Mouse (Mus musculus): ENCODE measurements around the gene Pcyox1.
"Not testable (repeated sequence)": the region's sequence is repeated elsewhere in the genome, so short reads cannot be mapped to it uniquely, and the experiment has no call there.

Pcyox1 gene

DNA sequence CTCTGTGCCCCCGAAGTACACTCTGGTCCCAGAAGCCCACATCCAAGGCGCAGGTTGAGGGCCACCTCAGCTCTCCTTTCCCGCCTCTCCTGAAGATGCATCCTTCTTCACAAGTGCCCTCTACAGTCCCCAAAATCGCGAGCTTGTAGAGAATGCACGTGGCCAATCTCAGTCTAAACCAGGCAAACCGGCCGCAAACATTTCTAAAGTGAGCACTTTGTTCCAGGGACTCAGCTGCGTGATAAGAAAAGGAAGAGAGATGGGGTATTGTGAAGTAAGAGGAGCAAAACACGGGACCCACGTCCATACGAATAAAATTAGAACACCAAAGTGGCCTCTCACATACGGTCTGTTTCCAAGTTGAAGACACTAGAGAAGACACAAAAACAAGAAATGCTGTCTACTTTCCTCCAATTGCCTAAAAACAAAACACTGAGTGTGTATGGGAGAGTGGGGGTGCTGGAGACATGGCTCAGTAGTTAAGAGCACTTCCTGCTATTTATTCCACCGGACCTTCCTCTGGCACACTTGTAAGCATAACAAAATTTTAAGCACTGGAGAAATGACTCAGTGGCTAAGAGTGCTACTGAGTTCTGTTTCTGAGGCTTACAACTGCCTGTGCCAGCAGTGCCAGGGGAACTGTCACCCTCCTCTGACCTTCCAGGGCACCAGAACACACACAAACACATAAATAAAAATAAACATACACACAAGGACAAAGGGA, 465 bp upstream of the Pcyox1 start:
- no peak for DNase-seq

DNA sequence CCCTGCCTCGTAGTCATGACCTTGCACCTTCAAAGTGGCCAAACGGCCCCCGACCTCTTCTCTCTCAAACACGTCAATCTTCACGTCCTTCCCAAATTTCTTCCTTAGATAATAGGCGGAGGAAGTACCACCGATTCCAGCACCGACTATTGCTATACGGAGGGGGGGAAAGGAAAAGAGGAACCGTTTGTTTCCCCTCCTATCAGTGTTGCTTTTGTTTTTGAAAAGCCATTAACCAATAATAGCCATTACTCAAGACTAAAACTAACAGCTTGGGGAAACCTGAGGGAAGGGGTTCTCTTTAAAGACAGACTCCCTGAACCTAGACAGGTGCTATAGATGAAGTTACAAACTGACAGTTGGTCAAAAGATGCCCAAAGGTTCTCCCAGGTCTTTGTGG, 985 bp downstream of the Pcyox1 start:
- no peak for DNase-seq

DNA sequence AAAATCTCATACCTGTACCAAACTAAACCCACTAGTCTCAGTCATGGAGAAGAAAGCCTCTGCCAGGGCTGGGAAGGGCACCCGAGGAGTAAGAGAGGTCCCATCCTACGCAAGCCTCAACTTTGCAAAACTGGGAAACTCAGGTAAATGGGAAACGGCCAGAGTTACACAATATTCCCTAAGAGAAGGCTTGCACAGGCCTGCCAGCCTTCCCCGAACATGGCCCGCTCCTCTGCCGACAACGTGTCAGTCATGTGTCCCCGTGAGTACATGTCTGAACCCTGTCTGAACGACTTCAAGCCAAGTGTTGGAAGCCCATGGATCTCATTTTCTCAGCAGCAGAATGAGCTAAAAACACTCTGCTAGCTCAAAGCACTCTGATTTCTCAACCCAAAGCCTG, 1.9 kb downstream of the Pcyox1 start:
- no peak for DNase-seq

DNA sequence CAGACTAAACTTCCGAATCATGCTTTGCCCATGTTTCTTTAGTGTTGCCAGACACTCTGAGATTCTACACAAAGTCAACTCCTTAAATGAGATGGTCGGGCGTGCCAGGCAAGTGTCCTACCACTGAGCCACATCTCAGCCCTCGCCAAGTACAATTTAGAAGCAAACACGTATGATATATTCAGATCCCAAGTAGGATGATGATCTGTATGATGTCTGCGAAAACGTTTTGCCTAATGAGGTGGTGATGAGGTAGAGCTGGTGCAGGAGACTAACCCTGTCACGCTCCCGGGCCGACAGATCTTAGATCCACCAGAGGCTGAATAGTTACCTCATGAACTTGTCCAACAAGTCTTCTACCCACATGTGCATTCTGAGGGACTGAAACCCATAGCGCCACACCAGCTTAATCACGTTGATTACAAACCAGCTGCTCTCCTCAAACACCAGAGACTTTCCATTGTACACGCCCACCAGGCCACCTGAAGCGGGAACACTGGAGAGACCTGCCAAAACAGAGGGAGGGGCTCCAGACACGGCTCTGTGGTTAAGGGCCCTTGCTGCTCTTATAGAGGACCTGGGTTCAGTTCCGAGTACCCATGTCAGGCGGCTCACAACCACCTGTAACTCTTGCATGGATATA, 2.8 kb downstream of the Pcyox1 start:
- no peak for DNase-seq

DNA sequence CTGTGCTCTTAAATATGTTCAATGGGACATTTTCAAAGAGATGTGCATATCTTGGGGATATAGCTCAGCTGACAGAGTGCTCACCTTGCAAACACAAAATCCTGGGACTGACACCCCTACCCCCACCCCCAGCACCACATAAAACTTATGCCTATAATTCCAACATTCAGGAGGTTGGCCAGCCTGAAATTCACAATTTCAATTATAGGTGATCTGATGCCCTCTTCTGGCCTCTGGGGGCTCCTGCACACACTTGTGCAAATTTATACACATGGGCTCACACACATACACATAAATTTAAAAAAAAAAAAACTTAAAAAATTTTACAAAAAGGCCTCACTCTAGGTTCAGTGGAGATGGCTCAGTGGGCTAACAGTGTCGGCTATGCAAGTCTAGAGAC, 3.8 kb downstream of the Pcyox1 start:
- DNase-seq, result no peak

DNA sequence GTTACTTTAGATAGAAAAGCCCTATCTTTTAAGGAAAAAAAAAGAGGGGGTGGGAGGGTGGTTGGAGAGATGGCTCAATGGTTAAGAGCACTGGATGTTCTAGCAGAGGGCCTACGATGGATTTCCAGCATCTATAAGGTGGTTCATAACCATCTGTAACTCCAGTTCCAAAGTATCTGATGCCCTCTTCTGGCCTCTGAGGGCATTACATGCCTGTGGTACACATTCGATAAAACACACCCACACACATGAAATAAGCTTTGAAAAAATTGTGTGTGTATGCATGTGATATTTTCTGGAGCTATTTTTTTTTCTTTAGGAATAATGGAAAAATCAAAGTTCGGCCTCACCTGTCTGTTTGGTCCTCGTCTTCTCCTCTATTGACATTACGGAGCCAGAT, 5.6 kb downstream of the Pcyox1 start:
- DNase-seq, result no peak

DNA sequence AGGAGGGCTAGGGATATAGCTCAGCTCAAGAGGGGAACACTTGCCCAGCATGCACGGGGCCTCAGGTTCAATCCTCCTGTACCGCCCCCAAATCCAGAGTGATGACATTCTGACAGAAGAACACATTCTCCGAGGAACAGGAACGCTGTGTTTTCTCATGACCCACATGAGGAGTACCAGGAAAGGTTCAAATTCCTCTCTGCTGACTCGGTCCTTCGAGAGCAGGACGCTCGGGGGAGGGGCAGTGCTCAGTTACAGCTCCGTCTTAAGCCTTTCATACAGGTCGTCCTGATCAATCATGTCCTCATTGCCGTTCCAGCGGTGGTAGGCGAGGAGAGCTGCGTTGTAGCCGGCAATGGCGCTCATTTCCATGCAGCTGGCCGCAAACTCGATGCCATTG, 8.5 kb downstream of the Pcyox1 start:
- DNase-seq, result no peak

DNA sequence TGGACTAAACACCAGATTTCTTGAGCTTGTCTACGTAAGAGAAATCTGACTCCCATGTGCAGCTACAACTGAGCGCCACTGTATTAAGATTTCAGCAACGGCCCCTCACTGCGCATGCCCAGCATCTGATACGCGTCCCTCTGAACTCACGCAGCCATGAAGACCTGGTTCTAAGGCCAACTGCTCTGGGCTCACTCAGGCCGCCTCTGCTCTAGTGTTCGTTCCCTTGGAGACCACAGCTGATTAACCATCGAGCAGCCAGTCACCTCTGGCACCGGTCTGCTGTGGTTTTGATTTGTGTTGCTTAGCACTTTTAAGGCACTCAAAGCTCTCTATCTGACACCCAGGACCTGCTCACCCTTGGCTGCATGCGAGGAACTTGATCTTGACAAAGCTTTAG, 9.6 kb downstream of the Pcyox1 start:
- no peak for DNase-seq

DNA sequence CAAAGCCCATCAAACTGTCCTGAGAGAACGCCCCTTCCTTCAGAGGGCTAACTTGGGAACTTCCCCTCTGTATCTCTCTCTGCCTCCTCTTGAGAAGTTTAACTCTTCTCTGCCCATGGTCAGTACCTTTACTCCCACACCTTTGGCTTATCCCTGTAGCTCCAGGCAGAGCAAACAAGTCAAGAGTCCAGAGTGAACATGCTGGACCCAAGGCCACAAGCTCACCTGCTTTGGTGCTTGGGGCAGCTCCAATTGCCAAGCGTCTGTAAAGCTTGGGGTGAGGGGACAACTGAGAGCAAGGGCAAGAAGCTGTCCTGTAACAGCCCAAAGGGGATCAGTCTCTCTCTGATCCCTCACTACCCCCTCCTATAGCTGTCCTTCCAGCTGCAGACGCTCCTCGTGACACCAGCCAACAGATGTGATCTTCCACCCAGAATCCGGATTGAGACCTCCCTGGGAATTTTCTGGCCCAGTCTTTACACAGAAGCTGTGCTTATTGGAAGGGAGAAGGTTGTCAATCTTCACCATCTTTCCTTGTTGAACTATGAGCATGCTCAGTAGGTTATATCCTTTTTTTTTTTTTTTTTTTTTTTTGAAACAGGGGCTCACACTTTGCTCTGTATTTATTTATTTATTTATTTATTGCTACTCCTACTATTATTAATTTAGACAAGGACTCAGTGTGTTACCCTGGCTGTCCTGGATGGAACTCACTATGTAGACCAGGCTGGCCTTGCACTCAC, 11.4 kb downstream of the Pcyox1 start:
- DNase-seq, result no peak

DNA sequence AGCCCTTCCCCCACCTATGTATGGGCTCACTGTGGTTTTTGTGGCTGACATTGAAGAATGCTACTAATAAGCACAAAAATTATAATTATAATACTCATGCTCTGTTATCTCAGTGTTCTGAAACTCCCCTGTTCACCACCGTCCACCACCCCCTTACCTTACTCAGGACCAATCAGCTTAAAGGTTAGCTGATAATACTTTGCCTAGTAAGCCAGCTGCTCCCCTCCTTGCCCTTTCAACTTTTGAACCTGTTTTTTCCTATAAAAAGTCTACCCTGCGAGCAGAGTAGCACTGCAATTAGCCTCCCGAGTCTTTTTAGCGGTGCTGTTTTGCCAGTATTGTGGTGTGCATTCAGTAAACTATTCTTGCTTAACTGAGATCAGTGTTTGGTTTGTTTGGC, 12.3 kb downstream of the Pcyox1 start:
- DNase-seq, result no peak

DNA sequence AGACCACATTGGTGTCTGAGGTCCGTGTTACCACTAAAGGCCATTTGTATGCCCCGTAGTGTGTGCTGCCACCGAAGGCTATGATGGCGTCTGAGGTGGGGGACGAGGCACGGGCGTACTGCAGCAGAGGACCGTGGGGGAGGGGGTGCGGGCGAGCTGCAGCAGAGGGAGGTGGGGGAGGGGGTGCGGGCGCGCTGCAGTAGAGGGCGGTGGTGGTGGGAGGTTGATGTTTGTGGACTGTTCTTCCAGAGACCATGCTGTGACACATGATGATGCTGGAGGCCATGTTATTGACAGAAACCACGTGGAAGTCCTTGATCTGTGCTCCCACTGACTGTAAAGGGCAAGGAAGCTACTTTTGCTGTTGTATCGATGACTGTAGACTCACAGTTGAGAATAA, 13.6 kb downstream of the Pcyox1 start:
- no peak for DNase-seq

DNA sequence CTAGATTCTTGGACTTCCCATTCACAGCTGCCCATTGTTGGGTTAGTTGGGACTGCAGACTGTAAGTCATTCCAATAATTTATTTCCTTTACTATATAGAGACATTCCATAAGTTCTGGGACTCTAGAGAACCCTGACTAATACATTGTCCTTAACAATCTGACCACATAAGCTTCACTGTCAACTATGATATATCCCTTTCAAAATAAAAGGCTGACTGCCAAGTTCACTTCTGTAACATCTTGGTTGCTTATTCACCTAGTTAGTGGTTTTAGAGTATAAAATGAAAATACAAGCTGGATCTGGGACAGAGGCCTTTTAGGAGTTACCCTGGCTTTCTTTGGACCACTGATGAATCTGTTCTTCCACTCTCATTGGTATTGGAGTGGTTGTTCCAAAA, 14.4 kb downstream of the Pcyox1 start:
- DNase-seq, result no peak

DNA sequence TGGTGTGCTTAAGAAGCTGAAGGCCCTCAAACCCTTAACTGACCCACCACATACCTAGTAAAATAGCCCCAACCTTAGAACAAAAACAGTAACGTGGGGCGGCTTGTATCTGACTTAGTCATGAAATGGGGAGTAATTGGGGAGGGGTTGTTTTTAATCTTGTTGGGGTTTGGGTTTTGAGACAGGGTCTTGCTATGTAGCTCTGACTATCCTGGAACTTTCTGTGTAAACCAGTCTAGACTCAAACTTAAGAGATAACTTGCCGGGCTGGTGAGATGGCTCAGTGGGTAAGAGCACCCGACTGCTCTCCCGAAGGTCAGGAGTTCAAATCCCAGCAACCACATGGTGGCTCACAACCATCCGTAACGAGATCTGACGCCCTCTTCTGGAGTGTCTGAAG, 16.8 kb downstream of the Pcyox1 start:
- DNase-seq, result not testable (repeated sequence)

DNA sequence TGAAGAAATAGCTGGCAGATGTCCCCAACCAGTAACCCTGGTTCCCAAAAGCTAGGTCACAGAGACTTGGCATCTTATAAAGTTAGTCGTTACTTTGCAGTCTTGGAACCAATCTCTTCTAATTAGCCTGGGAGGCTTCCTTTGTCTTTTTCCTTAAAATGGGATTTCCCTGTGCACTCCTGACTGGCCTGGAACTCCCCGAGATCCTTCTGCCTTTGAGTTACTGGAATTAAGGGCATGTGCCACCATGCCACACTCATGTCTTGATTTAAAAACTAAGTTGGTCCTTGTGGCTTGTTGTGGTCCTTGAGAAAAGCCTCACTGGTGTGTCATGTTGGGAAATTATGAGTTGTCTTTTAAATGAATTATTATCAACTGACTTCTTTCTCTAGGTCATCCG, 18.6 kb downstream of the Pcyox1 start:
- DNase-seq, result no peak

DNA sequence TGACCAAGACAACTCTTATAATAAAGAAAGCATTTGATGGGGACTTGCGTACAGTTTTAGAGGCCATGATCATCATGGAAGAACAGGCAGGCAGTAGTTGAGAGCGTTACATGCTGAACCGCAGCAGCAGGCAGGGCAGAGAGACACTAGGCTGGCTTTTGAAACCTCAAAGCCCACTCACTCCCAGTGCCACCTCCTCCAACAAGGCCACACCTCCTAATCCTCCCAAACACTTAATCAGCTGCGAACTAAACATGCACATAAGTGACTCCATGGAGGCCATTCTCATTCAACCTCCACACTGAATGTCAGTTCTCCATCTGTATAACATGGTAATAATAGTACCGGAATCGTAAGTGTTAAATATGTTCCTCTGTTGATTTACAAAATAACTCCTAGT, 23.4 kb downstream of the Pcyox1 start:
- no peak for DNase-seq

DNA sequence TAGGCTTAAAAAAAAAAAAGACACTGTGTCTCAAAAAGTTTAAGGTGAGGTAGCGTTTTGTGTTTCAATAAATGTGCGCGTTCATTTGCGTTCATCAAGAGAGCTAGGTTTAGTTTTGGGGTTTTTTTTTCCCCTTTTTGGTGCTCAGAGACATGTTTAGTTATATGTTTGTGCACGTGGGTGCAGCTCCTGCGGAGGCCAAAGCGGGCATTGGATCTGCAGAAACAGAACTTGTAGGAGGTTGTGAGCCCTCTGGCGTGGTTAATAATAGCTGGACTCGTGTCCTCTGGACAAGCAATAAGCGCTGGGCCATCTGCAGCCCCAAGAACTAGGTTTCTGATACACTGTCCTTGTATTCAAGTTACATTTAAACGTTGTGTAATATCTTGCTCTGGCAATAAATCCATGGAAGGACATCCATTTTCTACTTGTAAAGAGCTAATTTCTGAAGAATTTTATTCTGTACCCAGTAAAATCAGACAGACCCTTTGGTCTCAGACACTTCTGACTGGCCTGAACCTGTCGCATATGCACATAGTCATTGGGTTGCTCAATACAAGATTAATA, 24.9 kb downstream of the Pcyox1 start:
- no peak for DNase-seq

DNA sequence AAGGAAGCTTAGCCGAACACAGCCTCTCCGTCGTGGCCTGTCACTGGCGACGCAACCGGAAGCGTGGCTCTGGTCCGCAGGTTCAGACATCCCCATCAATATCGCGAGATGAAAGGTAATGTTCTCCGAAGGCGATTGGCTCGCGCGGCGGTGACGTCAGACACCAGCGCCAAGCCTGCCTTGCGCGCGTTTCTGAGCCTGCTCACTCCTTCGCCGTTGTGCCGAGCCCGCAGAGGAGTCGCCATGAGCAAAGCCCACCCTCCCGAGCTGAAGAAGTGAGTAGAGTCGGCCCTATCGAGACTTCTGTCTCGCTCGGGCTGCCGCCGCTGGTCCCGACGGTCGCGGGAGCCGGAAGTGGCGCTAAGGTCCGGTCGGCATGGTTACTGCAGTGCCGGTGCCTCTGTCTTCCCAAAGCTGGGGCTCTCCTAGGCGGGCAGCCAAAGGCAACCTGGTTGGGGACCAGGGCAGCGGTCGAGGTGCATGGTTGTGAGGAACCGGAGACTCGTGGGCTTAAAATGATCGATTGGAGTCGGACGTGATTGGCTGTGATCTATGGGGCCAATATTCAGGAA, 25.5 kb downstream of the Pcyox1 start:
- DNase-seq, result peak; percentile 98

DNA sequence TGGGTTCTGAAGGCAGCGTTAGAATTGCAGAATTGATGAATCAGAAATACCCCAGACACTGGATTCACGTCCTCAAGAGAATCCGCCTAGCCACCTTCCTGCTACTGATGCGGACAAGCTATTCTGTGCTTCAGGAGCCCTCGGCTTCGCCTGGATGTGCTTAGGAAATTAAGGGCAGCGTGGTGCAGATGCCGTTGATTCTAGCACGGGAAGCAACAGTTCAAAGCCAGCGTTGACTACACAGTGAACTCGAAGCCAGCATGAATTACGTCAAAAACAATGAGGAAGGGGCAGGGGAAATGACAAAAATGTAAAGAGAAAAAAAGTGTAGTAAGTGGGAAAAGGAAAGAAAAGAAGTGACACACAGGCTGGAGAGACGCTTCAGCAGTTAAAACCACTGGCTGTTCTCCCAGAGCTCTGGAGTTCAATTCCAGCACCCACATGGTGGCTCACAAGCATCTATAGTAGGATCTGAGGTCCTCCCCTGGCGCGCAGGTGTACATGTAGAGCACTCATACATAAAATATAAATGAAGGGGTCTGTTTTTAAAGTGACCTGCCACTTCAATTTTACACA, 26.1 kb downstream of the Pcyox1 start, which contains the start of gene Snrpg:
Gene Snrpg, plus strand, starts transcription at position 541 of the 576 bp plus-strand sequence.
- DNase-seq, result peak in 1 of 2 experiments; percentile 17

DNA sequence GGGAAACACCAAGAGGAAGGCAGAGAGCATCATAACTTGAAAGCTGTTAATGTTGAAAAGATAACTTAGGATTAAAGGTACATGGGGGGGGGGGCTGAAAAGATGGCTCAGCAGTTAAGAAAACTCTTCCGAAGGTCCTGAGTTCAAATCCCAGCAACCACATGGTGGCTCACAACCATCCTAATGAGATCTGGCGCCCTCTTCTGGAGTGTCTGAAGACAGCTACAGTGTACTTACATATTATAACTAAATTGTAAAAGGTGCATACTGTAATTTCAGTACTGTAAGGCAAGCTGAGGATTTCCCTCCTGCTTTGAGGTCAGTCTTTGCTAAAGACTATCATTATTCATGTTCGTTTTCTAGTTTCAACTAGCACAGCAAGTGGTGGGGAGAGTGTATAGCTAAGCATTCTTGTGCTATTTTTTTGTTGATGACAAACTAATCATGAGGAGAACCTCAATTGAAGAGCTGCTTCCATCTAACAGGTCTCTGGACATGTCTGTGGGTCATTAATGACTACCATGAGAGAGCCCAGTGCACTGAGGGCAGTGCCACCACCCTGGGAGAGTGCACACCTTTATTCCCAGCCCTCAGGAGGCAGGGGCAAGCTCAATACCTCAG, 26.8 kb downstream of the Pcyox1 start:
- DNase-seq, result no peak

DNA sequence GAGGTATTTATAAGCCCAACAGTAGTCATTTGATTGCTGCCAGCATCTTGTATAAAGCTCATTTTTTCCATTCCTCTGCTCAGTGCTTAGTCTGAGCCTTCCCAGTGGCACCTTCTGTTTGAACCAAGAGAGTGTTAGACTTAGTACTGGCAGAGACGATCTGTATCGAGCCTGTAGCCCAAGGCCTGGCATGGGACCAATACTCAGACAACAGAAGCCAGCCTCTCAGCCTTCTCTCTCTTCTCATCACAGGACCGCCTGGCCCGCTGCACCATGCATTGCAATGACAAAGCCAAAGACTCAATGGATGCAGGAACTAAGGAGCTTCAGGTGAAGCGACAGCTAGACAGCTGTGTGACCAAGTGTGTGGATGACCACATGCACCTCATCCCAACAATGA, 28.5 kb downstream of the Pcyox1 start:
- no peak for DNase-seq

DNA sequence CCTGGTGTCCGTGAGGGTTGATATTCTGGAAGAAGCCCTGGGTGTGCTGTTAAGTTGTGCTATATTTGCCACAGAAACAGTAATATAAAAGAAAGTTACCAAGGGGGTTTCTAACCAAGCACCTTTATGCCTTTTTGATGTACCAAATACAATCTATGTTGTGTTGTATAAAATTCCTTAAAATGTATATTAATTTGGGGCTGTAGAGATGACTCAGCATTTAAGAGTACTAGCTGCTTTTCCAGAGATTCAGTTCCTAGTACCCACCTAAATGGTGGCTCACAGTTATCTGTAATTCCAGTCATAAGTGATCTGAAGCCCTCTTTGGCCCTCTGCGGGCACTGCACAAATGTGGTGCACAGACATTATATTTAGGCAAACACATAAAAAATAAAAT, 30.1 kb downstream of the Pcyox1 start:
- DNase-seq, result no peak

DNA sequence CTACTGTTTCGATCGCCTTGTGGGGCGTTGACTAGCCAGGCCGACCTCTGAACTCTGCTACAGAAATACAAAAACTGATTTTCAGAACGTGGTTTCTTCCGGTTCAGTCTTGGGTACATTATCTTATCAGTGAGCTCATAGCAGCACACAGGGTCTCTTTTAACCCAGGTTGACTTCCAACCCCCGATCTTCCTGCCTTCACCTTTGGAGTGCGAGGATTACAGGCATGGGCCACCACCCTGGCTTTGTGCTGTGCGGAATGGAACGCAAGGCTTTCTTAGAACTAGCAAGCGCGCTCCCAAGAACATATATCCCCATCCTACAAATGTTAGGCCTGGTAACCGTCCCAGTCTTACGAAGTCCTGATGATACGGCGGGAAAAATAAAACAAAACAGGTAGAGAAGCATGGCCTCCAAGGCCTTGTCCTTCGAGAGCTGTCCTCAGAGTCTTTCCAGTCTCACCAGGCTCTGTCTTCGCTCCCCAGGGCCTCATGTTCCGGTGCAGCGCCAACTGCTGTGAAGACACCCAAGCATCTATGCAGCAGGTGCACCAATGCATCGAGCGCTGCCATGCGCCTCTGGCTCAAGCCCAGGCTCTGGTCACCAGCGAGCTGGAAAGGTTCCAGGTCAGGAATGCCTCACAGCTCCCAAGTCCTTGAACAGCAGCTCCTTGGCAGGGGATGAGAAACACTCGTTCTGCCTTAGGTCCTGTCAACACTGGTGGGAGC, 30.7 kb downstream of the Pcyox1 start:
- peak; percentile 66 to 77 for DNase-seq
